8 mouse cellular contexts compared by ENCODE assay signal in genomic region chr17:48432158-48432980, GRCm38 (mm10). TPM values are rescaled to one million over a fixed set of nuclear protein-coding genes. Genes with fewer than 3 reads are reported as not detected.
DNase-seq lines count a peak whose midpoint lies in the region; ATAC-seq lines count a peak whose summit lies in the region.

Apobec2 (minus strand) TSS chr17:48432930.

- no peak within 1 kb of the TSS for H3K9ac ChIP-seq in embryonic facial prominence, embryonic 14.5 days (ENCODE audit: low read depth, low read length)

- no peak within 1 kb of the TSS; the same call in 1 of the 2 replicates for H3K27ac ChIP-seq in embryonic facial prominence, embryonic 14.5 days (replicated peaks; ENCODE audit: low read depth, low read length)

- intact Hi-C loops in heart, postnatal 25 days (cut with DNase I): no loop called here

- H3K9me3 ChIP-seq in embryonic facial prominence, embryonic 14.5 days (ENCODE audit: control insufficient read depth, low read length): no peaks in the 10 kb centered on the region

- H3K4me3 ChIP-seq in embryonic facial prominence, embryonic 14.5 days (ENCODE audit: low read depth, low read length): no peak within 1 kb of the TSS

- H3K4me1 ChIP-seq in embryonic facial prominence, embryonic 14.5 days (ENCODE audit: control insufficient read depth, insufficient read depth, low read length): peaks cover 10% of the 10 kb centered on the region; the same call in 1 of the 2 replicates

- no peak within 1 kb of the TSS for H3K4me2 ChIP-seq in embryonic facial prominence, embryonic 14.5 days (ENCODE audit: low read depth, low read length)

- DNase-seq in adrenal gland, postnatal 10 days: no peak
- DNase-seq in adrenal gland, adult 18-20 months (ENCODE audit: low spot score in 2 of 2): no peak
- DNase-seq in embryonic facial prominence, embryonic 14.5 days (ENCODE audit: low spot score): peak; percentile 57
- DNase-seq in heart, postnatal 25 days (ENCODE audit: low spot score): peak; percentile 33
- DNase-seq in layer of hippocampus, adult 9-11 months: no peak
- no peak for DNase-seq in kidney, adult 18-20 months
- no peak for DNase-seq in left cerebral cortex, adult 18-20 months (ENCODE audit: low spot score in 2 of 2)

- no peaks in the 10 kb centered on the region for H3K36me3 ChIP-seq in embryonic facial prominence, embryonic 14.5 days (ENCODE audit: control insufficient read depth, insufficient read depth, low read length)

- WGBS in embryonic facial prominence, embryonic 14.5 days: 53% methylated on average over 16 of the region's 16 CpGs

- 0 out of 2 replicates have a peak, but pooled peaks have one; percentile 9 for ATAC-seq in embryonic facial prominence, embryonic 14.5 days (ENCODE audit: low read depth)
- peak; percentile 30 for ATAC-seq in megakaryocyte progenitor cell, adult 5-6 weeks (replicated peaks; ENCODE audit: poor library complexity)

- no peaks in the 10 kb centered on the region for H3K27me3 ChIP-seq in embryonic facial prominence, embryonic 14.5 days (replicated peaks; ENCODE audit: control insufficient read depth, insufficient read depth, low read length)

RNA-seq across cellular contexts. Expression of gene Apobec2, which starts in this region (rescaled TPM):
- 10 to 100 TPM; 15.9 to 51.1 TPM for total RNA-seq in adrenal gland, postnatal 10 days (2021)
- total RNA-seq in adrenal gland, adult 18-20 months (2021): 1 to 10 TPM; 1.5 to 2.0 TPM
- 73.2 and 104 TPM in 2 replicates for polyA plus RNA-seq in embryonic facial prominence, embryonic 14.5 days (2014; fragmentation: Nextera tagmentation; extraction: Ambion mirVana)
- 100 to 1,000 TPM; 245 to 262 TPM for total RNA-seq in heart, postnatal 25 days (2021)
- not detected in 2 replicates for total RNA-seq in megakaryocyte progenitor cell, adult 5-6 weeks (2015)
- total RNA-seq in megakaryocyte progenitor cell, adult 5-6 weeks (2017): not detected in 2 replicates
- total RNA-seq in left cerebral cortex, adult 18-20 months (2021): not detected

Comparison
In these comparisons a context has a peak if more than half of its experiments do, and no peak if none do; other contexts are left out.
1. RNA of gene Apobec2 (total RNA-seq): 245 to 262 TPM in heart, postnatal 25 days and 15.9 to 51.1 TPM in adrenal gland, postnatal 10 days; 1.5 to 2.0 TPM in adrenal gland, adult 18-20 months, not detected in left cerebral cortex, adult 18-20 months and not detected in megakaryocyte progenitor cell, adult 5-6 weeks; every median in the first group is over 4 times any median in the second.
2. RNA of gene Apobec2 (total RNA-seq): 245 to 262 TPM in heart, postnatal 25 days; 15.9 to 51.1 TPM in adrenal gland, postnatal 10 days; every median in the first group is over 4 times any median in the second.
3. Peak in ATAC-seq in megakaryocyte progenitor cell, adult 5-6 weeks; RNA of the gene not detected or under 1 TPM.
4. DNase-seq: peak in embryonic facial prominence, embryonic 14.5 days (single experiment) and heart, postnatal 25 days (single experiment); none in adrenal gland, postnatal 10 days (single experiment), adrenal gland, adult 18-20 months (0 of 2), layer of hippocampus, adult 9-11 months (single experiment), kidney, adult 18-20 months (single experiment) and left cerebral cortex, adult 18-20 months (0 of 2).